Mouse (Mus musculus) cortical plate, adult 2 months (tissue): ENCODE measurements around the gene Lgals4. TPM values are rescaled to one million over a fixed set of nuclear protein-coding genes. Genes with fewer than 3 reads are reported as not detected.
A peak's percentile ranks its signal among the peaks of the same experiment; 100 is the strongest.

Experiments used
- H3K27ac ChIP-seq: fragments of 200-500 bp; 2 replicates; pipeline ENCODE4 v1.5.1; 2012; ENCODE audit warnings: low read length, control low read depth, inconsistent platforms; ENCODE audit not compliant: insufficient read depth
- H3K4me1 ChIP-seq: fragments of 200-500 bp; 2 replicates; pipeline ENCODE4 v1.6.1; 2011; ENCODE audit warnings: low read length; ENCODE audit not compliant: control insufficient read depth, insufficient read depth
- H3K4me3 ChIP-seq: fragments of 200-500 bp; 2 replicates; pipeline ENCODE4 v1.5.1; 2011; ENCODE audit warnings: mild to moderate bottlenecking, low read length, control low read depth; ENCODE audit not compliant: insufficient read depth
- CTCF ChIP-seq: fragments of 200-500 bp; IDR thresholded peaks from 2 replicates; pipeline ENCODE4 v1.5.1; 2011; ENCODE audit warnings: mild to moderate bottlenecking, control low read depth, low read length; ENCODE audit not compliant: insufficient read depth; ENCODE audit errors: extremely low read depth
- POLR2A ChIP-seq: fragments of 200-500 bp; IDR thresholded peaks from 2 replicates; pipeline ENCODE4 v1.6.1; 2011; ENCODE audit warnings: mild to moderate bottlenecking, low read length, control low read depth; ENCODE audit not compliant: insufficient read depth; ENCODE audit errors: extremely low read depth
- polyA plus RNA-seq: library from polyadenylated mRNA; depleted of rRNA; stranded (reverse); fragments of >200 nt; gene quantifications from 2 replicates; pipeline ENCODE4 v1.2.3, GENCODE M21; 2012; rRNA removed

The Lgals4 gene
- polyA plus RNA-seq, 1 experiment: 9.5 TPM

GRCm38 (mm10) chr7:28888701-28889161 is 55.1 kb downstream of the Lgals4 start:
- H3K4me3 ChIP-seq: peak overlapping the region; percentile 36
- H3K27ac ChIP-seq: no peak overlapping the region
- TF ChIP-seq POLR2A (no peak), CTCF (no peak)
- no peaks in the 10 kb centered on the region for H3K4me1 ChIP-seq

Other genes starting within 250 kb of the Lgals4 start
- 59.0 and 63.8 TPM in 2 replicates for gene Samd4b, start 235.7 kb upstream of the Lgals4 start, polyA plus RNA-seq
- gene Pak4, start 235.7 kb upstream of the Lgals4 start, polyA plus RNA-seq: 8.0 and 8.2 TPM in 2 replicates
- gene Acp7, start 202.5 kb upstream of the Lgals4 start, polyA plus RNA-seq: 0.89 and 1.3 TPM in 2 replicates
- gene Fbxo27, start 141.0 kb upstream of the Lgals4 start, polyA plus RNA-seq: 37.5 and 45.6 TPM in 2 replicates
- 3.0 and 3.4 TPM in 2 replicates for gene Fbxo17, start 117.0 kb upstream of the Lgals4 start, polyA plus RNA-seq
- gene Mrps12, start 92.0 kb upstream of the Lgals4 start, polyA plus RNA-seq: 94.0 and 104 TPM in 2 replicates
- 15.2 and 15.5 TPM in 2 replicates for gene Sars2, start 91.9 kb upstream of the Lgals4 start, polyA plus RNA-seq
- 2.9 and 4.5 TPM in 2 replicates for gene Ccer2, start 77.7 kb upstream of the Lgals4 start, polyA plus RNA-seq
- gene Sirt2, start 67.1 kb upstream of the Lgals4 start, polyA plus RNA-seq: 267 and 291 TPM in 2 replicates
- gene Nfkbib, start 66.3 kb upstream of the Lgals4 start, polyA plus RNA-seq: 34.0 and 36.4 TPM in 2 replicates
- gene Rinl, start 44.9 kb upstream of the Lgals4 start, polyA plus RNA-seq: 2.3 and 2.4 TPM in 2 replicates
- gene Hnrnpl, start 25.3 kb upstream of the Lgals4 start, polyA plus RNA-seq: 350 and 362 TPM in 2 replicates
- gene Ech1, start 8.6 kb upstream of the Lgals4 start, polyA plus RNA-seq: 90.4 and 92.9 TPM in 2 replicates
- 1.2 and 1.3 TPM in 2 replicates for gene Lgals7, start 30.0 kb downstream of the Lgals4 start, polyA plus RNA-seq
- gene Capn12, start 47.6 kb downstream of the Lgals4 start, polyA plus RNA-seq: 1.2 and 1.8 TPM in 2 replicates
- 170 and 178 TPM in 2 replicates for gene Actn4, start 128.5 kb downstream of the Lgals4 start, polyA plus RNA-seq
- 307 and 320 TPM in 2 replicates for gene Eif3k, start 148.0 kb downstream of the Lgals4 start, polyA plus RNA-seq
- 2.2 and 2.8 TPM in 2 replicates for gene Map4k1, start 148.2 kb downstream of the Lgals4 start, polyA plus RNA-seq